Mouse (Mus musculus) 416B (cell line): ENCODE measurements around the gene Pth2.

Source experiments
- DNase-seq: peaks from one replicate; pipeline ENCODE4 v3.0.0; 2011; ENCODE audit warnings: low read depth

Pth2 gene

GRCm38 (mm10) chr7:45198435-45198834, 17.6 kb downstream of the Pth2 start:
- DNase-seq = peak; percentile 76

GRCm38 (mm10) chr7:45198961-45199360, 18.2 kb downstream of the Pth2 start:
- DNase-seq = no peak

GRCm38 (mm10) chr7:45202654-45203053, 21.9 kb downstream of the Pth2 start:
- no peak for DNase-seq

GRCm38 (mm10) chr7:45204380-45205143, 23.8 kb downstream of the Pth2 start, which contains the start of gene Ccdc155:
Gene Ccdc155 (minus strand): TSS chr7:45204892.
- DNase-seq = no peak

- peak; percentile 16 for DNase-seq
Measured at GRCm38 (mm10) chr7:45208260-45208659, 27.5 kb downstream of the Pth2 start.

- DNase-seq = peak; percentile 36
Measured at GRCm38 (mm10) chr7:45211070-45211469, 30.3 kb downstream of the Pth2 start.

GRCm38 (mm10) chr7:45211851-45212251, 31.1 kb downstream of the Pth2 start, which contains the start of gene Dkkl1:
Gene Dkkl1 (minus strand): TSS chr7:45212147.
- peak; percentile 46 for DNase-seq

GRCm38 (mm10) chr7:45212356-45212755, 31.6 kb downstream of the Pth2 start:
- DNase-seq = no peak

GRCm38 (mm10) chr7:45213708-45214107, 32.9 kb downstream of the Pth2 start:
- DNase-seq = no peak

- no peak for DNase-seq
Measured at GRCm38 (mm10) chr7:45215673-45216441, 35.1 kb downstream of the Pth2 start, which contains the start of gene Tead2. Gene Tead2 (plus strand): TSS chr7:45215753.

GRCm38 (mm10) chr7:45216442-45217183, 35.8 kb downstream of the Pth2 start:
- no peak for DNase-seq

- no peak for DNase-seq
Measured at GRCm38 (mm10) chr7:45221680-45222079, 40.9 kb downstream of the Pth2 start.

GRCm38 (mm10) chr7:45224826-45225225, 44.0 kb downstream of the Pth2 start:
- no peak for DNase-seq

GRCm38 (mm10) chr7:45226421-45226820, 45.6 kb downstream of the Pth2 start:
- DNase-seq = no peak

- DNase-seq = no peak
Measured at GRCm38 (mm10) chr7:45228548-45228947, 47.8 kb downstream of the Pth2 start.

GRCm38 (mm10) chr7:45229046-45229445, 48.3 kb downstream of the Pth2 start:
- no peak for DNase-seq

- DNase-seq = peak; percentile 12
Measured at GRCm38 (mm10) chr7:45229459-45230203, 48.8 kb downstream of the Pth2 start.

- no peak for DNase-seq
Measured at GRCm38 (mm10) chr7:45231192-45231591, 50.4 kb downstream of the Pth2 start.
